Mouse (Mus musculus): ENCODE measurements at regions not wholly inside any gene's neighbourhood (a gene's known extent, or its start where the extent isn't known, plus 50 kb on each side); places are given as distances from the start of the nearest gene placed in this dataset.

GRCm38 (mm10) chr8:49696709-49697108 is 853.0 kb upstream of the Tenm3 start:
- TF ChIP-seq CTCF (IDR thresholded peaks at IDR 0.05; ENCODE audit: low read depth) (no peak), EP300 (IDR thresholded peaks at IDR 0.05; ENCODE audit: low read depth) (no peak)

Data from liver, embryonic 14.5 days (tissue).